Mouse (Mus musculus) right cerebral cortex, adult 2 months (tissue): Measurements from ENCODE around the gene Gm5431.

Source experiments
- DNase-seq, 2 experiments: peaks; one replicate each; pipeline ENCODE4 v3.0.0; 2021 to 2022; ENCODE audit warnings: low spot score in 2 of 2

The Gm5431 gene

DNA sequence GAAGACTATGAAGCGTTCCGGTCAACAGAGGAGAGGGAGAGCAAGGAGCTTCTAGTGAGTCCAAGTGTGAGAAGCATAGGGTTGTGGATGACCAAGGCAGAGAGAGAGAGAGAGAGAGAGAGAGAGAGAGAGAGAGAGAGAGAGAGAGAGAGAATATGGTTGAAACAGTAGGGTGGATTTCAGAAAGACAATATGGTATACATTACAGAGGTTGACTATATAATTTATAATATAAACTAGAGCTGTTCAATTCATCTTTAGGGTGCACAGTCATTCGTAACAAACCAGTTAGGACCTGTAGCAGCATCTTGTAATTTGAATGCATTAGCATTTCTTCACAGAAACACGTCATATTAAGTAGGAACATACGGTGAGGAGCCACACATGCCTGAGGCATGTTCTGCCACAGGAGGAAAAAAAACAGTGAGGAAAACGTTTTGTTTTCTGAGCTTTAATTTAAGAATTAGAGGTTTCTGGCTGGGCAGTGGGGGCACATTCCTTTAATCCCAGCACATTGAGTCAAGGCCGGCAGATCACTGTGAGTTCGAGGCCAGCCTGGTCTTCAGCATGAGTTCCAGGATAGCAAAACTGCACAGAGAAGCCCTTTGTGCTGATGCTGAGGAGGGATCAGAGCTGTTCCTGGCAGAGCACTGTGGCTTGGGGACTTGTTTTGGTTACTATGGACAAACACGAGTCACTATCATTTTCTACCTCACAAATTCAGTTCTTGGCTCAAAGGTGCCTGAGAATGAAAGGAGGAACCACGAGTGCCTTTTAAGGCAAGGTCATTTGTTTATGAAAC lies 62.9 kb downstream of the Gm5431 start:
- no peak for DNase-seq

DNA sequence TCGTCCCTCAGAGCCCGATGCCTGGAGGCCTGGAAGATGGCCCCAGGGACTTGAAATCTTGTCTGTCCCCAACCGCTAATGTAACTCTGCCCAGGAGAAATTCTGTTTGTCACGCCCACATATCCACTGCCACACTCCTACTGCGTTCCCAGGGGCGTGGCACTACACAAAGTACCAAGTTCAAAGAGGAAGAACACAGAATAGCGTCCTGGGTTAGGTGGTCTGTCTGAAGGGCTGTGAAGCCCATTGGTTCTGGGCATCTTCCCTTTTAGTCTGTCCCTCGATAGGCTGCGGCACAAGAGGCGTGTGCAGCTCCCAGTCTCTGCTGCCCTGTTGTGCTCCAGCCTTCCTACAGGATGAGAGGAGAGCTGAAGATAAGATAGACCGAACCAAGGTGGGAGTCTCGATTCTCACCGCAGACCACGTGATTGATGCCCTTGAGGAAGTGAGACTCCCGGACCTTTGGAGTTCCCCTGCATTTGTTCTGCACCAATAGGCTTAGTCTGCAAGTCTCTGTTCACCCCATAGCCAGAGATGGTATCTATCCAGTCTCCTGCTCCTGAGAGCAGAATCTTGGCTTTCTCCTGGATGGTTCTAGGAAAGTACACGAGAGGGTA lies 63.7 kb downstream of the Gm5431 start:
- peak in 1 of 2 experiments; percentile 35 for DNase-seq
